Mouse (Mus musculus) MEL (cell line): ENCODE results near the gene Retreg2. TPM values are rescaled to one million over a fixed set of nuclear protein-coding genes. Genes with fewer than 3 reads are reported as not detected.

Source experiments
- DNase-seq: peaks from one replicate; pipeline ENCODE4 v3.0.0; 2011; ENCODE audit warnings: low read depth, low spot score
- H3K27ac ChIP-seq: 2 replicates; pipeline ENCODE4 v1.5.1; 2012; ENCODE audit warnings: low read depth, mild to moderate bottlenecking, control low read depth, low read length, moderate library complexity; ENCODE audit not compliant: control insufficient read depth
- H3K27me3 ChIP-seq, 2 experiments: fragments of 150-350 bp in 1 of 2; sonication (generic) in 1 of 2; 2 replicates each; pipeline ENCODE4 v1.6.1; 2012; ENCODE audit warnings: low read length in 2 of 2, mild to moderate bottlenecking in 2 of 2, improper control_type of control experiment in 1 of 2, moderate library complexity in 1 of 2; ENCODE audit not compliant: insufficient read depth in 2 of 2, control insufficient read depth in 1 of 2
- H3K36me3 ChIP-seq, 2 experiments: 2 replicates each; pipeline ENCODE4 v1.6.1; 2012 to 2014; ENCODE audit warnings: low read length in 2 of 2, improper control_type of control experiment in 1 of 2, inconsistent platforms in 1 of 2, mild to moderate bottlenecking in 1 of 2; ENCODE audit not compliant: insufficient read depth in 2 of 2, control insufficient read depth in 1 of 2
- H3K4me1 ChIP-seq, 2 experiments: fragments of 150-350 bp in 1 of 2; sonication (generic) in 1 of 2; 2 replicates each; pipeline ENCODE4 v1.6.1; 2012; ENCODE audit warnings: low read length in 2 of 2, improper control_type of control experiment in 1 of 2, mild to moderate bottlenecking in 1 of 2; ENCODE audit not compliant: insufficient read depth in 2 of 2, control insufficient read depth in 1 of 2
- H3K4me3 ChIP-seq, 2 experiments: fragments of 150-350 bp in 1 of 2; sonication (generic) in 1 of 2; 2 replicates each; pipeline ENCODE4 v1.5.1; 2012; ENCODE audit warnings: low read depth in 2 of 2, low read length in 2 of 2, mild to moderate bottlenecking in 2 of 2, moderate library complexity in 2 of 2, control low read depth in 1 of 2, improper control_type of control experiment in 1 of 2; ENCODE audit not compliant: control insufficient read depth in 1 of 2, insufficient read depth in 1 of 2
- H3K79me2 ChIP-seq: 2 replicates; pipeline ENCODE4 v1.6.1; 2012; ENCODE audit warnings: mild to moderate bottlenecking, low read length, moderate library complexity; ENCODE audit not compliant: control insufficient read depth, poor library complexity, insufficient read depth
- H3K9ac ChIP-seq: 2 replicates; pipeline ENCODE4 v1.6.1; 2012; ENCODE audit warnings: low read depth, mild to moderate bottlenecking, control low read depth, low read length, moderate library complexity; ENCODE audit not compliant: control insufficient read depth, poor library complexity, severe bottlenecking
- H3K9me3 ChIP-seq: fragments of 150-350 bp; sonication (generic); replicated peaks from 2 replicates; pipeline ENCODE4 v1.6.1; 2012; ENCODE audit warnings: mild to moderate bottlenecking, low read length, improper control_type of control experiment, moderate library complexity; ENCODE audit not compliant: insufficient read depth
- BHLHE40 ChIP-seq: IDR thresholded peaks from 2 replicates; pipeline ENCODE4 v1.6.1; 2012; ENCODE audit warnings: low read depth, mild to moderate bottlenecking, inconsistent platforms, low read length, improper control_type of control experiment, borderline replicate concordance
- CHD2 ChIP-seq: IDR thresholded peaks from 2 replicates; pipeline ENCODE4 v1.6.1; 2011; ENCODE audit warnings: low read length, improper control_type of control experiment
- CTCF ChIP-seq, 3 experiments: IDR thresholded peaks in 2 of 3; conservative IDR thresholded peaks in 1 of 3; 2 replicates each; pipeline ENCODE4 v1.5.1; 2011 to 2012; ENCODE audit warnings: low read length in 3 of 3, low read depth in 2 of 3, mild to moderate bottlenecking in 2 of 3, improper control_type of control experiment in 1 of 3, inconsistent platforms in 1 of 3, mixed read lengths in 1 of 3, moderate library complexity in 1 of 3; ENCODE audit not compliant: control insufficient read depth in 1 of 3, insufficient read depth in 1 of 3, poor library complexity in 1 of 3, severe bottlenecking in 1 of 3
- E2F4 ChIP-seq: IDR thresholded peaks from 2 replicates; pipeline ENCODE4 v1.6.1; 2011; ENCODE audit warnings: low read depth, low read length, improper control_type of control experiment, borderline replicate concordance
- ETS1 ChIP-seq: IDR thresholded peaks from 2 replicates; pipeline ENCODE4 v1.6.1; 2012; ENCODE audit warnings: low read depth, mild to moderate bottlenecking, inconsistent platforms, low read length, improper control_type of control experiment, moderate library complexity
- GABPA ChIP-seq: IDR thresholded peaks from 2 replicates; pipeline ENCODE4 v1.6.1; 2012; ENCODE audit warnings: low read depth, mild to moderate bottlenecking, inconsistent platforms, low read length, improper control_type of control experiment, moderate library complexity
- HCFC1 ChIP-seq: IDR thresholded peaks from 2 replicates; pipeline ENCODE4 v1.6.1; 2012; ENCODE audit warnings: low read depth, mild to moderate bottlenecking, inconsistent platforms, low read length, improper control_type of control experiment, moderate library complexity
- MAX ChIP-seq: IDR thresholded peaks from 2 replicates; pipeline ENCODE4 v1.6.1; 2011; ENCODE audit warnings: low read length, improper control_type of control experiment
- MAZ ChIP-seq: IDR thresholded peaks from 2 replicates; pipeline ENCODE4 v1.6.1; 2012; ENCODE audit warnings: low read depth, mild to moderate bottlenecking, inconsistent platforms, low read length, improper control_type of control experiment
- MXI1 ChIP-seq: IDR thresholded peaks from 2 replicates; pipeline ENCODE4 v1.6.1; 2011; ENCODE audit warnings: mild to moderate bottlenecking, low read depth, low read length, improper control_type of control experiment
- MYC ChIP-seq: IDR thresholded peaks from 2 replicates; pipeline ENCODE4 v1.6.1; 2011; ENCODE audit warnings: low read depth, mild to moderate bottlenecking, low read length, improper control_type of control experiment, moderate library complexity
- NELFE ChIP-seq: IDR thresholded peaks from 2 replicates; pipeline ENCODE4 v1.6.1; 2011; ENCODE audit warnings: low read depth, low read length, improper control_type of control experiment
- NRF1 ChIP-seq: IDR thresholded peaks from 2 replicates; pipeline ENCODE4 v1.6.1; 2014; ENCODE audit warnings: low read depth, mild to moderate bottlenecking, inconsistent platforms, low read length, improper control_type of control experiment, moderate library complexity; ENCODE audit not compliant: poor library complexity, insufficient read depth, severe bottlenecking
- POLR2A ChIP-seq, 2 experiments: IDR thresholded peaks; 2 replicates each; pipeline ENCODE4 v1.6.1; 2011 to 2012; ENCODE audit warnings: low read length in 2 of 2, mild to moderate bottlenecking in 2 of 2, control low read depth in 1 of 2, improper control_type of control experiment in 1 of 2, low read depth in 1 of 2, moderate library complexity in 1 of 2; ENCODE audit not compliant: control insufficient read depth in 1 of 2, insufficient read depth in 1 of 2, poor library complexity in 1 of 2
- POLR2AphosphoS2 ChIP-seq: IDR thresholded peaks from 2 replicates; pipeline ENCODE4 v1.6.1; 2011; ENCODE audit warnings: low read length, improper control_type of control experiment
- POLR2AphosphoS5 ChIP-seq: IDR thresholded peaks from 2 replicates; pipeline ENCODE4 v1.6.1; 2012; ENCODE audit warnings: low read depth, borderline replicate concordance, mild to moderate bottlenecking, inconsistent platforms, low read length, moderate library complexity, mixed read lengths
- RCOR1 ChIP-seq: IDR thresholded peaks from 2 replicates; pipeline ENCODE4 v1.6.1; 2012; ENCODE audit warnings: low read depth, mild to moderate bottlenecking, inconsistent platforms, low read length, improper control_type of control experiment
- SIN3A ChIP-seq: IDR thresholded peaks from 2 replicates; pipeline ENCODE4 v1.6.1; 2012; ENCODE audit warnings: low read length, improper control_type of control experiment, inconsistent platforms
- TAL1 ChIP-seq: IDR thresholded peaks from 2 replicates; pipeline ENCODE4 v1.6.1; 2012; ENCODE audit warnings: mild to moderate bottlenecking, inconsistent platforms, low read length, moderate library complexity, mixed read lengths
- TBP ChIP-seq: IDR thresholded peaks from 2 replicates; pipeline ENCODE4 v1.8.0; 2011; ENCODE audit warnings: low read depth, low read length, improper control_type of control experiment
- USF1 ChIP-seq: IDR thresholded peaks from 2 replicates; pipeline ENCODE4 v1.6.1; 2014; ENCODE audit warnings: low read depth, mild to moderate bottlenecking, inconsistent platforms, low read length, improper control_type of control experiment, moderate library complexity
- USF2 ChIP-seq, 2 experiments: IDR thresholded peaks; 2 replicates each; pipeline ENCODE4 v1.6.1; 2011 to 2012; ENCODE audit warnings: improper control_type of control experiment in 2 of 2, low read length in 2 of 2, borderline replicate concordance in 1 of 2, inconsistent platforms in 1 of 2, low read depth in 1 of 2, mild to moderate bottlenecking in 1 of 2; ENCODE audit not compliant: insufficient read depth in 1 of 2
- ZMIZ1 ChIP-seq: IDR thresholded peaks from 2 replicates; pipeline ENCODE4 v1.6.1; 2012; ENCODE audit warnings: low read depth, mild to moderate bottlenecking, inconsistent platforms, low read length, improper control_type of control experiment, moderate library complexity
- ZNF384 ChIP-seq: IDR thresholded peaks from 2 replicates; pipeline ENCODE4 v1.6.1; 2012; ENCODE audit warnings: low read depth, mild to moderate bottlenecking, inconsistent platforms, low read length, improper control_type of control experiment
- polyA plus RNA-seq, 2 experiments: library from polyadenylated mRNA; stranded (reverse) in 1 of 2; unstranded in 1 of 2; fragments of >175 nt in 1 of 2; fragments of >200 nt in 1 of 2; gene quantifications; 2 replicates each; pipeline versions ENCODE4 v1.2.1 to v1.2.4; 2012; ENCODE audit warnings: low replicate concordance in 2 of 2, low read depth in 1 of 2; ENCODE audit not compliant: insufficient read length in 2 of 2, insufficient read depth in 1 of 2, missing spikeins in 1 of 2
- total RNA-seq: library from RNA; depleted of rRNA; stranded (reverse); fragments of 300-350 nt; gene quantifications from 2 replicates; pipeline ENCODE4 v1.2.3, GENCODE M21; 2012; rRNA removed

The Retreg2 gene
- total RNA-seq, result 37.1 and 38.1 TPM in 2 replicates
- polyA plus RNA-seq, result 10 to 100 TPM in 1 of 2 experiments, not detected in 1; 59.2 TPM

DNA sequence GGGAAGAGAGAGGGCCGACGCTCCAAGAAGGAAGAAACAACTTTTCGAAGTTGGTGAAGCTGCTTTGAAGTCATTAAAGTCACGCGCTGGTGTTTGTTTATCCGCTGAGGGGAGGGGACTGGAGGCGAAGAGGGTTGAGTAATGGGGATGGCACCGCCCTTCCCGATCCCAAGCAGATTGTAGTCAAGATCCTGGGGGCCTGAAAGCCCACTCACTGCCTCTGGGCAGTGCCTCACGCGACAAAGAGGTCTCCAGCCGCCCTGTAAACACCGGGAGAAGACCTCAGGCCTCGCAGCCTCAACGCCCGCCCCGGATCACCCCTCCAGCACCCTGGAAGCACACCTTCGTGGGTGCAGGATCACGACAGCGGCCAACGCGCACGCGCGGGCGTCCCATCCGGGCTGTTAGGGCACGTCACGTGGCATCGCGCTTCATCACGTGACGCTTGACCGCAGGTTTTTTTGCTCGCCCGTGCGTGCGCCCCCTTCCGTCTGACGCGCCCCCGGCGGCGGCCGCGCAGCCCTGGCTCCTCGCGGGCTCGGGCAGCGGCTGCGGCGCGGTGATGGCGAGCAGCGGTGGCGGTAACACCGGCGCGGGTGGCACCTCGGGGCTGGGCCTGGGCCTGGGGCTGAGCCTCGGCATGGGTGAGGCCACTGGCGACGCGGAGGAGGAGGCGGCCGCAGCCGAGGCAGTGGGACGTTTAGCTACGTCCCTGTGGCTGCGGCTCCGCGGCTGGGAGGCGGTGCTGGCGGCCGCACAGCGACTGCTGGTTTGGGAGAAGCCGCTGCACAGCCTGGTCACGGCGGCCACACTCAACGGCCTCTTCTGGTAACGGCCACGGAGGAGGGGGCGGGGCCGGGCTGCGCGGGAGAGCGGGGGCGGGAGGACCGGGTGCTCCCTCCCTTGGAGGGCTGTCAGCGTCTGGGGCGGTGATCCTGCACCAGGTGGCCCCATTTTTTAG is at the start of gene Retreg2, which contains the start of gene Cnppd1:
Gene Retreg2, plus strand, starts transcription at position 478 of the 961 bp plus-strand sequence.
Gene Cnppd1, minus strand, starts transcription at position 411 of the 961 bp plus-strand sequence.
- peaks cover 38% of the 10 kb centered on the region for H3K79me2 ChIP-seq
- H3K9me3 ChIP-seq, result no peaks in the 10 kb centered on the region
- peak; percentile 77; the same call in 1 of the 2 replicates for TF ChIP-seq POLR2AphosphoS2
- peak; percentile 91 for TF ChIP-seq SIN3A
- no peak for TF ChIP-seq TAL1
- no peak; the same call in 1 of the 2 replicates for TF ChIP-seq MYC
- no peak for TF ChIP-seq GABPA
- TF ChIP-seq ETS1, result peak; percentile 64; the same call in 1 of the 2 replicates
- peak; percentile 96 to 99 for TF ChIP-seq USF2 (IDR thresholded peaks at IDR 0.05; ENCODE audit: borderline replicate concordance in 1 of 2, insufficient read depth in 1 of 2, low read depth in 1 of 2, low read length in 2 of 2)
- TF ChIP-seq POLR2A (IDR thresholded peaks at IDR 0.05; ENCODE audit: control insufficient read depth in 1 of 2, insufficient read depth in 1 of 2, low read depth in 1 of 2, low read length in 2 of 2, poor library complexity in 1 of 2), result peak; percentile 87 to 90
- peak; percentile 80; the same call in 1 of the 2 replicates for TF ChIP-seq MXI1
- TF ChIP-seq ZMIZ1, result peak; percentile 39
- peak; percentile 81 for TF ChIP-seq HCFC1
- peak; percentile 77 for TF ChIP-seq TBP
- peak; percentile 97 for TF ChIP-seq NRF1
- no peak for TF ChIP-seq CHD2
- TF ChIP-seq ZNF384, result peak; percentile 89
- TF ChIP-seq CTCF (IDR thresholded peaks at IDR 0.05 in 2 of 3, conservative IDR thresholded peaks at IDR 0.05 in 1 of 3; ENCODE audit: control insufficient read depth in 1 of 3, insufficient read depth in 1 of 3, low read depth in 2 of 3, low read length in 3 of 3, poor library complexity in 1 of 3, severe bottlenecking in 1 of 3), result peak in 2 of 3 experiments; percentile 64 to 79; a peak in 5 of 6 replicates
- peak; percentile 97 for TF ChIP-seq USF1
- TF ChIP-seq MAX, result peak; percentile 99
- peak; percentile 77 for TF ChIP-seq NELFE
- 0 out of 2 replicates have a peak, but pooled peaks have one; percentile 59 for TF ChIP-seq POLR2AphosphoS5
- no peak; the same call in 1 of the 2 replicates for TF ChIP-seq MAZ
- TF ChIP-seq RCOR1, result peak; percentile 12; the same call in 1 of the 2 replicates
- peak; percentile 93 for TF ChIP-seq BHLHE40
- no peak for TF ChIP-seq E2F4
- peak within 1 kb of the TSS; percentile 93 for H3K9ac ChIP-seq
- peaks cover 5 to 20% of the 10 kb centered on the region in 2 experiments for H3K4me1 ChIP-seq
- no peaks in the 10 kb centered on the region for H3K27me3 ChIP-seq
- DNase-seq, result peak; percentile 97
- H3K36me3 ChIP-seq, result peaks cover 1 to 20% of the 10 kb centered on the region in 2 experiments; a peak in 3 of 4 replicates
- H3K27ac ChIP-seq, result peak within 1 kb of the TSS; percentile 91
- H3K4me3 ChIP-seq, result peak within 1 kb of the TSS; percentile 88 to 94
